ENCODE assay signal across 8 mouse cellular contexts in genomic region chr2:93413367-93414014, GRCm38 (mm10). TPM values are rescaled to one million over a fixed set of nuclear protein-coding genes. Genes with fewer than 3 reads are reported as not detected.
A peak's percentile ranks its signal among the peaks of the same experiment; 100 is the strongest.
DNase-seq lines count a peak whose midpoint lies in the region; ATAC-seq and TF ChIP-seq lines count a peak whose summit lies in the region.

No protein-coding gene starts in this region.

- no peak overlapping the region for H3K27ac ChIP-seq in embryonic facial prominence, embryonic 10.5 days (replicated peaks)
- no peak overlapping the region for H3K27ac ChIP-seq in liver, embryonic 14.5 days

- H3K4me3 ChIP-seq in embryonic facial prominence, embryonic 10.5 days = no peak overlapping the region
- H3K4me3 ChIP-seq in liver, embryonic 14.5 days (ENCODE audit: insufficient read depth in 1 of 2, low read depth in 2 of 2, low read length in 2 of 2) = no peak overlapping the region

- peaks cover 25% of the 10 kb centered on the region for H3K4me1 ChIP-seq in embryonic facial prominence, embryonic 10.5 days
- H3K4me1 ChIP-seq in liver, embryonic 14.5 days (replicated peaks; ENCODE audit: control insufficient read depth in 2 of 2, insufficient read depth in 2 of 2, low read length in 1 of 2) = no peaks in the 10 kb centered on the region; a peak in 1 of 4 replicates

- ATAC-seq in cerebellum, adult (ENCODE audit: insufficient number of reproducible peaks, low FRiP score, low TSS enrichment) = no peak
- ATAC-seq in inflammation-experienced regulatory T-cells, adult 6 months = peak; percentile 34
- peak; percentile 17; the same call in 1 of the 2 replicates for ATAC-seq in liver, embryonic 14.5 days (ENCODE audit: insufficient read depth)

- peaks cover 22% of the 10 kb centered on the region for H3K27me3 ChIP-seq in embryonic facial prominence, embryonic 10.5 days (replicated peaks; ENCODE audit: low read depth, poor library complexity, severe bottlenecking)
- no peaks in the 10 kb centered on the region for H3K27me3 ChIP-seq in liver, embryonic 14.5 days (ENCODE audit: control insufficient read depth, insufficient read depth, low read length)

- 54% methylated on average over 7 of the region's 7 CpGs for WGBS in embryonic facial prominence, embryonic 10.5 days
- WGBS in liver, embryonic 14.5 days (ENCODE audit: insufficient replicate concordance) = 43% methylated on average over 7 of the region's 7 CpGs

- no peak for TF ChIP-seq EP300 in liver, embryonic 14.5 days (IDR thresholded peaks at IDR 0.05; ENCODE audit: low read depth)

- H3K4me2 ChIP-seq in liver, embryonic 14.5 days (ENCODE audit: low read depth) = no peak overlapping the region

- TF ChIP-seq CTCF in liver, embryonic 14.5 days (IDR thresholded peaks at IDR 0.05; ENCODE audit: low read depth) = peak; percentile 86

- peak; percentile 39 for DNase-seq in cerebellum, adult 11 months
- peak; percentile 54 for DNase-seq in urinary bladder, postnatal 25 days (ENCODE audit: low spot score)
- no peak for DNase-seq in urinary bladder, postnatal 10 days (ENCODE audit: low spot score)
- DNase-seq in embryonic facial prominence, embryonic 10.5 days (ENCODE audit: low spot score) = peak; percentile 67
- DNase-seq in liver, embryonic 14.5 days (ENCODE audit: low read depth in 3 of 3, low spot score in 3 of 3) = peak; percentile 43 to 46 (median 44)
- peak; percentile 46 for DNase-seq in retina, postnatal 7 days (ENCODE audit: low read depth, low spot score)

- H3K9ac ChIP-seq in liver, embryonic 14.5 days (replicated peaks) = no peak overlapping the region

- H3K9me3 ChIP-seq in embryonic facial prominence, embryonic 10.5 days = no peaks in the 10 kb centered on the region
- no peaks in the 10 kb centered on the region for H3K9me3 ChIP-seq in liver, embryonic 14.5 days (ENCODE audit: control insufficient read depth, low read length)

- no peaks in the 10 kb centered on the region for H3K36me3 ChIP-seq in embryonic facial prominence, embryonic 10.5 days (replicated peaks)
- H3K36me3 ChIP-seq in liver, embryonic 14.5 days (replicated peaks; ENCODE audit: control insufficient read depth, insufficient read depth, low read depth) = no peaks in the 10 kb centered on the region

RNA-seq across cellular contexts. Expression of gene Cd82, which starts 49.4 kb away (rescaled TPM):
- 5.2 and 7.3 TPM in 2 replicates for polyA plus RNA-seq in embryonic facial prominence, embryonic 10.5 days (2016; fragmentation: Nextera tagmentation; extraction: Ambion mirVana)
- 100 to 1,000 TPM; 528 to 940 (median 825) TPM for polyA plus RNA-seq in inflammation-experienced regulatory T-cells, adult 6 months (2017; shearing (Covaris generic))
- polyA plus RNA-seq in liver, embryonic 14.5 days (2012; rRNA removed) = 61.6 and 72.2 TPM in 2 replicates
- 58.6 and 63.1 TPM in 2 replicates for polyA plus RNA-seq in liver, embryonic 14.5 days (2014; fragmentation: Nextera tagmentation; extraction: Ambion mirVana)

Comparison
In these comparisons a context has a peak if more than half of its experiments do, and no peak if none do; other contexts are left out.
1. RNA of gene Cd82, which starts 49.4 kb away (polyA plus RNA-seq): 528 to 940 TPM in inflammation-experienced regulatory T-cells, adult 6 months; 58.6 to 72.2 TPM in liver, embryonic 14.5 days and 5.2 to 7.3 TPM in embryonic facial prominence, embryonic 10.5 days; every median in the first group is over 4 times any median in the second.